17 mouse cellular contexts compared by ENCODE assay signal in genomic region chr10:95526495-95527122, GRCm38 (mm10). TPM values are rescaled to one million over a fixed set of nuclear protein-coding genes. Genes with fewer than 3 reads are reported as not detected.
A peak's percentile ranks its signal among the peaks of the same experiment; 100 is the strongest.
DNase-seq lines count a peak whose midpoint lies in the region; ATAC-seq and TF ChIP-seq lines count a peak whose summit lies in the region.
"Had no signal": no experiment of that assay in that cellular context is flagged by ENCODE, and none has a peak within 500 bp of the region (broad histone marks: within the 10 kb centered on the region; RNA-seq: fewer than 3 reads in every experiment).

No protein-coding gene starts in this region.

- in situ Hi-C loops in Patski (cut with MboI; ENCODE audit: low pct_unique_long_range_greater_than_20kb) = no loop called here

- no peaks in the 10 kb centered on the region for H3K27me3 ChIP-seq in heart, embryonic 13.5 days (replicated peaks)
- no peaks in the 10 kb centered on the region for H3K27me3 ChIP-seq in heart, embryonic 11.5 days (ENCODE audit: control insufficient read depth, insufficient read depth, low read length)
- no peaks in the 10 kb centered on the region for H3K27me3 ChIP-seq in lung, embryonic 14.5 days (ENCODE audit: insufficient read depth, low read length)
- H3K27me3 ChIP-seq in Patski = no peaks in the 10 kb centered on the region
- no peaks in the 10 kb centered on the region for H3K27me3 ChIP-seq in forebrain, embryonic 15.5 days
- H3K27me3 ChIP-seq: limb, embryonic 12.5 days; megakaryocyte, embryonic 14.5 days had no signal

- DNase-seq in lung, embryonic 14.5 days = peak; percentile 49
- DNase-seq in lung, postnatal 4 days = no peak
- peak; percentile 71 for DNase-seq in Patski (ENCODE audit: low read depth, low spot score)
- peak; percentile 13 for DNase-seq in lung, postnatal 10 days
- DNase-seq in cerebellum, postnatal 4 days (ENCODE audit: low spot score in 2 of 2) = no peak
- DNase-seq: cerebellum, adult 11 months; gastrocnemius, postnatal 25 days; kidney, postnatal 4 days; right cerebral cortex, adult 18-20 months; thymus, adult 2 months had no signal

- POLR2A ChIA-PET in Patski (lab: Charles Lee) = interaction anchor here (0.6 to 1.6 kb wide), 2 partner anchors 12 to 277 kb away, joined by 4 to 9 read pairs; partner anchors contain the start of gene Ube2n

- no peak overlapping the region for H3K9ac ChIP-seq in heart, embryonic 13.5 days
- H3K9ac ChIP-seq in heart, embryonic 11.5 days (ENCODE audit: low read depth, low read length) = no peak overlapping the region
- no peak overlapping the region for H3K9ac ChIP-seq in lung, embryonic 14.5 days
- H3K9ac ChIP-seq in forebrain, embryonic 15.5 days (replicated peaks) = no peak overlapping the region
- H3K9ac ChIP-seq: limb, embryonic 12.5 days had no signal

- no peaks in the 10 kb centered on the region for H3K9me3 ChIP-seq in heart, embryonic 13.5 days
- H3K9me3 ChIP-seq in heart, embryonic 11.5 days (replicated peaks; ENCODE audit: control insufficient read depth, low read length) = no peaks in the 10 kb centered on the region
- H3K9me3 ChIP-seq in lung, embryonic 14.5 days (ENCODE audit: low read depth, low read length) = no peaks in the 10 kb centered on the region
- H3K9me3 ChIP-seq in forebrain, embryonic 15.5 days = no peaks in the 10 kb centered on the region
- H3K9me3 ChIP-seq: limb, embryonic 12.5 days; megakaryocyte, embryonic 14.5 days had no signal

- peaks cover 64% of the 10 kb centered on the region for H3K4me1 ChIP-seq in heart, embryonic 13.5 days
- H3K4me1 ChIP-seq in heart, embryonic 11.5 days (ENCODE audit: control insufficient read depth, insufficient read depth, low read length) = peaks cover 3% of the 10 kb centered on the region; the same call in 1 of the 2 replicates
- H3K4me1 ChIP-seq in lung, embryonic 14.5 days (ENCODE audit: insufficient read depth) = peaks cover 6% of the 10 kb centered on the region; the same call in 1 of the 2 replicates
- H3K4me1 ChIP-seq in forebrain, embryonic 15.5 days = peaks cover 15% of the 10 kb centered on the region

- H3K27ac ChIP-seq in heart, embryonic 13.5 days (replicated peaks) = 0 out of 2 replicates have a peak overlapping the region, but pooled peaks have one; percentile 17
- H3K27ac ChIP-seq in heart, embryonic 11.5 days (ENCODE audit: low read depth, low read length) = no peak overlapping the region
- peak overlapping the region; percentile 70 for H3K27ac ChIP-seq in lung, embryonic 14.5 days (ENCODE audit: low read depth)
- no peak overlapping the region for H3K27ac ChIP-seq in forebrain, embryonic 15.5 days (replicated peaks)
- H3K27ac ChIP-seq: limb, embryonic 12.5 days had no signal

- no peak for ATAC-seq in heart, embryonic 13.5 days (ENCODE audit: extremely low read depth, insufficient number of reproducible peaks, low FRiP score, low TSS enrichment)
- no peak for ATAC-seq in heart, embryonic 11.5 days (replicated peaks; ENCODE audit: insufficient number of reproducible peaks, low FRiP score, low TSS enrichment)
- peak; percentile 69 for ATAC-seq in lung, embryonic 14.5 days (ENCODE audit: insufficient read depth)
- ATAC-seq in Patski = peak; percentile 71
- ATAC-seq in forebrain, embryonic 15.5 days (replicated peaks) = no peak
- ATAC-seq: intestine, embryonic 16.5 days had no signal

- no peak overlapping the region for H3K4me3 ChIP-seq in heart, embryonic 13.5 days
- H3K4me3 ChIP-seq in heart, embryonic 11.5 days (ENCODE audit: low read depth, low read length) = no peak overlapping the region
- H3K4me3 ChIP-seq in lung, embryonic 14.5 days (ENCODE audit: low read depth, low read length) = no peak overlapping the region
- no peak overlapping the region for H3K4me3 ChIP-seq in forebrain, embryonic 15.5 days
- H3K4me3 ChIP-seq: erythroblast, embryonic 14.5 days; limb, embryonic 12.5 days; megakaryocyte, embryonic 14.5 days had no signal

- H3K4me2 ChIP-seq in heart, embryonic 13.5 days = no peak overlapping the region
- no peak overlapping the region for H3K4me2 ChIP-seq in heart, embryonic 11.5 days
- H3K4me2 ChIP-seq in lung, embryonic 14.5 days = no peak overlapping the region
- H3K4me2 ChIP-seq in forebrain, embryonic 15.5 days (replicated peaks) = no peak overlapping the region
- H3K4me2 ChIP-seq: limb, embryonic 12.5 days had no signal

- no peak for TF ChIP-seq CTCF in lung, embryonic 14.5 days (IDR thresholded peaks at IDR 0.05; ENCODE audit: low read depth)
- TF ChIP-seq CTCF in Patski (IDR thresholded peaks at IDR 0.05) = no peak

- CTCF ChIA-PET in Patski (lab: Charles Lee) = interaction anchor here (1.3 to 1.4 kb wide), 2 partner anchors 9 to 22 kb away, joined by 3 read pairs; no protein-coding TSS in a partner anchor

- 83% methylated on average over 5 of the region's 5 CpGs for WGBS in heart, embryonic 13.5 days
- WGBS in heart, embryonic 11.5 days (ENCODE audit: insufficient replicate concordance) = 86% methylated on average over 5 of the region's 5 CpGs
- 64% methylated on average over 5 of the region's 5 CpGs for WGBS in lung, embryonic 14.5 days
- WGBS in forebrain, embryonic 15.5 days = 68% methylated on average over 5 of the region's 5 CpGs

- peaks cover 9% of the 10 kb centered on the region for H3K36me3 ChIP-seq in heart, embryonic 13.5 days
- no peaks in the 10 kb centered on the region for H3K36me3 ChIP-seq in heart, embryonic 11.5 days (ENCODE audit: control insufficient read depth, insufficient read depth, low read length)
- 0 out of 2 replicates have a peak, but pooled peaks cover 5% of the 10 kb centered on the region for H3K36me3 ChIP-seq in lung, embryonic 14.5 days (ENCODE audit: insufficient read depth)
- no peaks in the 10 kb centered on the region for H3K36me3 ChIP-seq in forebrain, embryonic 15.5 days

RNA-seq across cellular contexts. Expression of gene Ube2n, which starts 11.7 kb away (rescaled TPM):
- polyA plus RNA-seq in heart, embryonic 13.5 days (2015; fragmentation: Nextera tagmentation; extraction: Ambion mirVana) = 248 and 271 TPM in 2 replicates
- polyA plus RNA-seq in heart, embryonic 11.5 days (2014; fragmentation: Nextera tagmentation; extraction: Ambion mirVana) = 319 and 322 TPM in 2 replicates
- 420 and 425 TPM in 2 replicates for polyA plus RNA-seq in lung, embryonic 14.5 days (2014; fragmentation: Nextera tagmentation; extraction: Ambion mirVana)
- polyA plus RNA-seq in Patski (2021) = 132 TPM
- 394 and 412 TPM in 2 replicates for polyA plus RNA-seq in forebrain, embryonic 15.5 days (2015; fragmentation: Nextera tagmentation; extraction: Ambion mirVana)

RNA-seq across cellular contexts. Expression of gene Mrpl42, which starts 24.9 kb away (rescaled TPM):
- 542 and 584 TPM in 2 replicates for polyA plus RNA-seq in heart, embryonic 13.5 days (2015; fragmentation: Nextera tagmentation; extraction: Ambion mirVana)
- polyA plus RNA-seq in heart, embryonic 11.5 days (2014; fragmentation: Nextera tagmentation; extraction: Ambion mirVana) = 518 and 543 TPM in 2 replicates
- 356 and 358 TPM in 2 replicates for polyA plus RNA-seq in lung, embryonic 14.5 days (2014; fragmentation: Nextera tagmentation; extraction: Ambion mirVana)
- polyA plus RNA-seq in Patski (2021) = 198 TPM
- polyA plus RNA-seq in forebrain, embryonic 15.5 days (2015; fragmentation: Nextera tagmentation; extraction: Ambion mirVana) = 232 and 246 TPM in 2 replicates

RNA-seq across cellular contexts. Expression of gene Nudt4, which starts 37.3 kb away (rescaled TPM):
- polyA plus RNA-seq in heart, embryonic 13.5 days (2015; fragmentation: Nextera tagmentation; extraction: Ambion mirVana) = 85.2 and 107 TPM in 2 replicates
- polyA plus RNA-seq in heart, embryonic 11.5 days (2014; fragmentation: Nextera tagmentation; extraction: Ambion mirVana) = 134 and 147 TPM in 2 replicates
- polyA plus RNA-seq in lung, embryonic 14.5 days (2014; fragmentation: Nextera tagmentation; extraction: Ambion mirVana) = 91.2 and 93.4 TPM in 2 replicates
- polyA plus RNA-seq in Patski (2021) = 68.6 TPM
- 74.7 and 79.2 TPM in 2 replicates for polyA plus RNA-seq in forebrain, embryonic 15.5 days (2015; fragmentation: Nextera tagmentation; extraction: Ambion mirVana)

Comparison
In these comparisons a context has a peak if more than half of its experiments do, and no peak if none do; other contexts are left out.
1. H3K27ac ChIP-seq: peak in heart, embryonic 13.5 days (single experiment) and lung, embryonic 14.5 days (single experiment); none in heart, embryonic 11.5 days (single experiment) and forebrain, embryonic 15.5 days (single experiment).
2. DNase-seq: peak in lung, embryonic 14.5 days (single experiment), Patski (single experiment) and lung, postnatal 10 days (single experiment); none in lung, postnatal 4 days (0 of 2) and cerebellum, postnatal 4 days (0 of 2).
3. ATAC-seq: peak in lung, embryonic 14.5 days (single experiment) and Patski (single experiment); none in heart, embryonic 13.5 days (single experiment), heart, embryonic 11.5 days (single experiment) and forebrain, embryonic 15.5 days (single experiment).